Mouse (Mus musculus) intestine, postnatal 0 days (tissue): ENCODE results near the gene Osm. TPM values are rescaled to one million over a fixed set of nuclear protein-coding genes. Genes with fewer than 3 reads are reported as not detected.

ENCODE experiments used
- ATAC-seq: fragments of 200-750 bp; cut with Nextera tagmentation; 2 replicates; pipeline ENCODE4 v1.8.0; 2017; ENCODE audit warnings: mild to moderate bottlenecking, moderate TSS enrichment, moderate library complexity
- H3K27ac ChIP-seq: fragments of 300-500 bp; sonication (generic); 2 replicates; pipeline ENCODE4 v1.5.1; 2014; ENCODE audit warnings: mild to moderate bottlenecking, low read depth, low read length, moderate library complexity
- H3K27me3 ChIP-seq: fragments of 300-500 bp; sonication (generic); replicated peaks from 2 replicates; pipeline ENCODE4 v1.6.1; 2014; ENCODE audit warnings: low read length, mixed read lengths; ENCODE audit not compliant: control insufficient read depth, insufficient read depth
- H3K36me3 ChIP-seq: fragments of 300-500 bp; sonication (generic); 2 replicates; pipeline ENCODE4 v1.6.1; 2014; ENCODE audit warnings: mild to moderate bottlenecking, moderate library complexity; ENCODE audit not compliant: control insufficient read depth, insufficient read depth
- H3K4me1 ChIP-seq: fragments of 300-500 bp; sonication (generic); replicated peaks from 2 replicates; pipeline ENCODE4 v1.6.1; 2014; ENCODE audit warnings: antibody characterized with exemption, low read length, mixed read lengths; ENCODE audit not compliant: control insufficient read depth, insufficient read depth
- H3K4me2 ChIP-seq: fragments of 300-500 bp; sonication (generic); replicated peaks from 2 replicates; pipeline ENCODE4 v1.6.1; 2014; ENCODE audit warnings: low read depth, mild to moderate bottlenecking, moderate library complexity
- H3K4me3 ChIP-seq: fragments of 300-500 bp; sonication (generic); 2 replicates; pipeline ENCODE4 v1.5.1; 2014; ENCODE audit warnings: low read depth, low read length
- H3K9ac ChIP-seq: fragments of 300-500 bp; sonication (generic); 2 replicates; pipeline ENCODE4 v1.6.1; 2014; ENCODE audit warnings: mild to moderate bottlenecking, low read depth, low read length
- H3K9me3 ChIP-seq: fragments of 300-500 bp; sonication (generic); 2 replicates; pipeline ENCODE4 v1.6.1; 2016; ENCODE audit warnings: mixed run types; ENCODE audit not compliant: control insufficient read depth
- CTCF ChIP-seq: sonication (generic); IDR thresholded peaks from 2 replicates; pipeline ENCODE4 v1.5.1; 2016; ENCODE audit warnings: low read depth, mild to moderate bottlenecking, control low read depth, antibody characterized with exemption, moderate library complexity
- whole genome bisulfite sequencing: fragments of 180-500 bp; shearing (Covaris S2); extraction: QIAGEN DNeasy Blood & Tissue Kit; methylation state at CpG from one replicate; pipeline ENCODE4 v1.1.7; 2014; 5-methylcytosine and 5-hydroxymethylcytosine counted together
- polyA plus RNA-seq: library from polyadenylated mRNA; unstranded; fragments of >200 nt; fragmentation: Nextera tagmentation; extraction: Ambion mirVana; gene quantifications from 2 replicates; pipeline ENCODE4 v1.2.1, GENCODE M21; 2015

The Osm gene
- polyA plus RNA-seq, 1 experiment from 2014 or later, result 0.20 TPM

- Histone ChIP-seq H3K9me3 (no peaks in the 10 kb centered on the region), H3K4me3 (no peak overlapping the region), H3K4me1 (peaks cover 12% of the 10 kb centered on the region; the same call in 1 of the 2 replicates), H3K36me3 (no peaks in the 10 kb centered on the region), H3K4me2 (no peak overlapping the region), H3K27ac (peak overlapping the region; percentile 54), H3K9ac (no peak overlapping the region), H3K27me3 (no peaks in the 10 kb centered on the region)
- no peak for TF ChIP-seq CTCF
- ATAC-seq, result no peak
These were observed 42.8 kb upstream of the Osm start for GRCm38 (mm10) chr11:4193420-4193819.

GRCm38 (mm10) chr11:4195597-4196031, 40.6 kb upstream of the Osm start:
- Histone ChIP-seq H3K4me1 (0 out of 2 replicates have a peak, but pooled peaks cover 7% of the 10 kb centered on the region), H3K27ac (peak overlapping the region; percentile 75)

GRCm38 (mm10) chr11:4196636-4197035, 39.6 kb upstream of the Osm start:
- no peak overlapping the region for H3K4me3 ChIP-seq
- no peaks in the 10 kb centered on the region for H3K9me3 ChIP-seq
- 0 out of 2 replicates have a peak, but pooled peaks cover 7% of the 10 kb centered on the region for H3K4me1 ChIP-seq
- H3K27ac ChIP-seq, result peak overlapping the region; percentile 75; the same call in 1 of the 2 replicates
- H3K36me3 ChIP-seq, result no peaks in the 10 kb centered on the region
- TF ChIP-seq CTCF, result peak; percentile 38
- H3K27me3 ChIP-seq, result no peaks in the 10 kb centered on the region
- WGBS, result 44% methylated on average over 8 of the region's 8 CpGs
- H3K4me2 ChIP-seq, result no peak overlapping the region
- no peak overlapping the region for H3K9ac ChIP-seq
- peak; percentile 89 for ATAC-seq

More at GRCm38 (mm10) chr11:4195597-4196031, 40.6 kb upstream of the Osm start:
- H3K36me3 ChIP-seq, result no peaks in the 10 kb centered on the region
- no peak overlapping the region for H3K4me2 ChIP-seq
- 64% methylated on average over 3 of the region's 3 CpGs for WGBS
- no peaks in the 10 kb centered on the region for H3K27me3 ChIP-seq
- no peak overlapping the region for H3K4me3 ChIP-seq
- TF ChIP-seq CTCF, result no peak
- no peaks in the 10 kb centered on the region for H3K9me3 ChIP-seq
- no peak for ATAC-seq
- H3K9ac ChIP-seq, result no peak overlapping the region

GRCm38 (mm10) chr11:4197691-4198090, 38.5 kb upstream of the Osm start:
- WGBS, result 73% methylated on average over 1 of the region's 1 CpGs
- H3K9ac ChIP-seq, result no peak overlapping the region
- H3K9me3 ChIP-seq, result no peaks in the 10 kb centered on the region
- H3K4me1 ChIP-seq, result peaks cover 10% of the 10 kb centered on the region; the same call in 1 of the 2 replicates
- peak overlapping the region; percentile 62 for H3K27ac ChIP-seq
- H3K36me3 ChIP-seq, result no peaks in the 10 kb centered on the region
- no peak for TF ChIP-seq CTCF
- H3K4me3 ChIP-seq, result no peak overlapping the region
- H3K4me2 ChIP-seq, result no peak overlapping the region
- ATAC-seq, result no peak
- H3K27me3 ChIP-seq, result no peaks in the 10 kb centered on the region

GRCm38 (mm10) chr11:4201981-4202700, 34.1 kb upstream of the Osm start:
- H3K9ac ChIP-seq, result no peak overlapping the region
- ATAC-seq, result no peak
- H3K9me3 ChIP-seq, result no peaks in the 10 kb centered on the region
- H3K27ac ChIP-seq, result peak overlapping the region; percentile 15
- H3K4me2 ChIP-seq, result no peak overlapping the region
- H3K4me1 ChIP-seq, result peaks cover 3% of the 10 kb centered on the region; the same call in 1 of the 2 replicates
- peaks cover 14% of the 10 kb centered on the region; the same call in 1 of the 2 replicates for H3K36me3 ChIP-seq
- no peak overlapping the region for H3K4me3 ChIP-seq
- H3K27me3 ChIP-seq, result no peaks in the 10 kb centered on the region
- peak; percentile 32 for TF ChIP-seq CTCF
- WGBS, result 65% methylated on average over 11 of the region's 11 CpGs

GRCm38 (mm10) chr11:4202995-4203704, 33.1 kb upstream of the Osm start:
- Histone ChIP-seq H3K4me1 (peaks cover 3% of the 10 kb centered on the region; the same call in 1 of the 2 replicates), H3K4me2 (peak overlapping the region; percentile 4), H3K9me3 (no peaks in the 10 kb centered on the region), H3K4me3 (no peak overlapping the region), H3K9ac (no peak overlapping the region), H3K27ac (peak overlapping the region; percentile 15), H3K27me3 (no peaks in the 10 kb centered on the region), H3K36me3 (peaks cover 24% of the 10 kb centered on the region)
- TF ChIP-seq CTCF, result no peak
- WGBS, result 44% methylated on average over 12 of the region's 12 CpGs
- no peak for ATAC-seq
